Mouse (Mus musculus) liver, adult 2 months (tissue): ENCODE measurements around the gene Efhc1. TPM values are rescaled to one million over a fixed set of nuclear protein-coding genes. Genes with fewer than 3 reads are reported as not detected.

Source experiments
- DNase-seq: peaks from one replicate; pipeline ENCODE4 v3.0.0-alpha.2; 2011; ENCODE audit warnings: low read depth, low spot score; ENCODE audit errors: extremely low read depth
- H3K27ac ChIP-seq: fragments of 200-500 bp; replicated peaks from 2 replicates; pipeline ENCODE4 v1.5.1; 2012; ENCODE audit warnings: low read depth, mild to moderate bottlenecking, control low read depth, inconsistent platforms, low read length; ENCODE audit not compliant: insufficient read depth
- H3K27me3 ChIP-seq: fragments of 200-500 bp; 2 replicates; pipeline ENCODE4 v1.6.1; 2012; ENCODE audit warnings: mild to moderate bottlenecking, moderate library complexity, low read length, inconsistent platforms; ENCODE audit not compliant: control insufficient read depth, insufficient read depth
- H3K36me3 ChIP-seq: fragments of 200-500 bp; 2 replicates; pipeline ENCODE4 v1.6.1; 2012; ENCODE audit warnings: low read length, inconsistent platforms; ENCODE audit not compliant: control insufficient read depth, insufficient read depth
- H3K4me1 ChIP-seq: fragments of 200-500 bp; 2 replicates; pipeline ENCODE4 v1.6.1; 2011; ENCODE audit warnings: low read length; ENCODE audit not compliant: control insufficient read depth, insufficient read depth
- H3K4me3 ChIP-seq: fragments of 200-500 bp; 2 replicates; pipeline ENCODE4 v1.5.1; 2011; ENCODE audit warnings: low read depth, mild to moderate bottlenecking, control low read depth, low read length, moderate library complexity; ENCODE audit not compliant: insufficient read depth
- H3K79me2 ChIP-seq: fragments of 200-500 bp; 2 replicates; pipeline ENCODE4 v1.6.1; 2012; ENCODE audit warnings: inconsistent platforms, mild to moderate bottlenecking, low read length, moderate library complexity; ENCODE audit not compliant: control insufficient read depth, insufficient read depth
- H3K9ac ChIP-seq: fragments of 200-500 bp; 2 replicates; pipeline ENCODE4 v1.6.1; 2012; ENCODE audit warnings: low read depth, mild to moderate bottlenecking, control low read depth, inconsistent platforms, low read length
- CTCF ChIP-seq: fragments of 200-500 bp; IDR thresholded peaks from 2 replicates; pipeline ENCODE4 v1.5.1; 2011; ENCODE audit warnings: low read depth, low read length, control low read depth
- POLR2A ChIP-seq: fragments of 200-500 bp; IDR thresholded peaks from 2 replicates; pipeline ENCODE4 v1.6.1; 2011; ENCODE audit warnings: low read length, control low read depth; ENCODE audit not compliant: insufficient read depth; ENCODE audit errors: extremely low read depth
- WGBS: fragments of 180-500 bp; shearing (Covaris S2); methylation state at CpG from one replicate; pipeline ENCODE4 v1.1.7; 2018; 5-methylcytosine and 5-hydroxymethylcytosine counted together
- polyA plus RNA-seq: library from polyadenylated mRNA; depleted of rRNA; stranded (reverse); fragments of >200 nt; gene quantifications from 2 replicates; pipeline ENCODE4 v1.2.3, GENCODE M21; 2012
- total RNA-seq: library from RNA; depleted of rRNA; stranded (reverse); fragments of >200 nt; gene quantifications from 2 replicates; pipeline ENCODE4 v1.2.3, GENCODE M21; 2014

The Efhc1 gene
- total and polyA plus RNA-seq, 2 experiments: 0.07 to 0.09 TPM

GRCm38 (mm10) chr1:20925926-20926325, 25.5 kb upstream of the Efhc1 start:
- 85% methylated on average over 4 of the region's 4 CpGs for WGBS
- no peaks in the 10 kb centered on the region for H3K79me2 ChIP-seq
- DNase-seq: no peak
- H3K9ac ChIP-seq: no peak overlapping the region
- H3K27me3 ChIP-seq: no peaks in the 10 kb centered on the region
- H3K4me1 ChIP-seq: no peaks in the 10 kb centered on the region
- no peak overlapping the region for H3K27ac ChIP-seq
- no peak for TF ChIP-seq CTCF
- TF ChIP-seq POLR2A: no peak
- H3K4me3 ChIP-seq: no peak overlapping the region
- H3K36me3 ChIP-seq: no peaks in the 10 kb centered on the region

GRCm38 (mm10) chr1:20926376-20926775, 25.1 kb upstream of the Efhc1 start:
- Histone ChIP-seq H3K27ac (no peak overlapping the region), H3K4me3 (no peak overlapping the region), H3K27me3 (no peaks in the 10 kb centered on the region), H3K9ac (no peak overlapping the region), H3K79me2 (no peaks in the 10 kb centered on the region), H3K36me3 (no peaks in the 10 kb centered on the region), H3K4me1 (no peaks in the 10 kb centered on the region)
- no peak for TF ChIP-seq POLR2A
- TF ChIP-seq CTCF: no peak
- no peak for DNase-seq
- 84% methylated on average over 4 of the region's 4 CpGs for WGBS

DNA sequence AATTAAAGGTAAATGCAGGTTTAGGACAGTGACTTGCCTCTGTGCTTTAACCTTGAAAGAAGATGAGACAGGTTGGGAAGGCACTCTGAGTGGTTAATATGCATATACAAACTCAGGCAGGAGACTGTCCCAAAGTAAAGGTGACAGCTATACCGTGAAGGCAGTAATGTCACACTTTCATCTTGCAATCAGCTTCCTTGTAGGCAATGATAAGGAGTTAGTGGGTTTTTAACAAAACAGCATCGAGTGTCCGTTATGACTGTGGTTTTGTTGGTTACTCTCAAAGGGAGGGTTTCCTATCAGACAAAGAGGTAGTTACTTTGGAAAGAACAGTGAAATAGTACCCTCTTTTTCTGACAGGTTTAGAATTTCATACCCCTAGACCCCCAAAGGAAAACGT, 22.9 kb upstream of the Efhc1 start:
- Histone ChIP-seq H3K27me3 (no peaks in the 10 kb centered on the region), H3K36me3 (no peaks in the 10 kb centered on the region), H3K27ac (no peak overlapping the region), H3K4me1 (no peaks in the 10 kb centered on the region; the same call in 1 of the 2 replicates), H3K9ac (no peak overlapping the region), H3K4me3 (no peak overlapping the region), H3K79me2 (no peaks in the 10 kb centered on the region)
- TF ChIP-seq POLR2A (no peak), CTCF (no peak)
- no peak for DNase-seq
- 85% methylated on average over 4 of the region's 4 CpGs for WGBS

DNA sequence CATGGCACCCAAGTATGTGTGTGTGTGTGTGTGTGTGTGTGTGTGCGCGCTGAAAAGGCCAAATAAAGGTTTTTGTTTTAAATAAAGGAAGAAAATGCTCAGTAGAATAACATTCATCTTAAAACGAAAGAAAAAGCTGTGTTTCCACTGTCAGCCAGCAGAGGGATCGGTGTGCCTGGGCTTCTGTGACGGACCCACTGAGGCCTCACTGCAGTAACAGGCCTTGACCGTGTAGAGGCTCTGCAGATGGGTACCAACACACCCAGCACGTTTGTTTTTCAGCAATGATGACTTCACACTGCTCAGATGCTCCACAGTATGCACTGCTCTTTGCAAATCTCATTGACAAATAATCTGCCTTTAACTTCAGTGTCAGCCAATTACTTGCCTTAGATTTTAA, 18.0 kb upstream of the Efhc1 start:
- 20% methylated on average over 7 of the region's 7 CpGs for WGBS
- Histone ChIP-seq H3K27me3 (no peaks in the 10 kb centered on the region), H3K27ac (no peak overlapping the region), H3K36me3 (no peaks in the 10 kb centered on the region), H3K9ac (no peak overlapping the region), H3K4me3 (no peak overlapping the region), H3K4me1 (no peaks in the 10 kb centered on the region; the same call in 1 of the 2 replicates), H3K79me2 (no peaks in the 10 kb centered on the region)
- no peak for TF ChIP-seq POLR2A
- TF ChIP-seq CTCF: peak; percentile 91
- DNase-seq: peak; percentile 37

- H3K4me3 ChIP-seq: no peak overlapping the region
- no peaks in the 10 kb centered on the region for H3K79me2 ChIP-seq
- 88% methylated on average over 22 of the region's 22 CpGs for WGBS
- H3K36me3 ChIP-seq: no peaks in the 10 kb centered on the region
- no peaks in the 10 kb centered on the region for H3K27me3 ChIP-seq
- no peak for DNase-seq
- TF ChIP-seq CTCF (no peak), POLR2A (no peak)
- peaks cover 1% of the 10 kb centered on the region for H3K4me1 ChIP-seq
- no peak overlapping the region for H3K27ac ChIP-seq
- no peak overlapping the region for H3K9ac ChIP-seq
Observed at GRCm38 (mm10) chr1:20935106-20935505, 16.3 kb upstream of the Efhc1 start.

DNA sequence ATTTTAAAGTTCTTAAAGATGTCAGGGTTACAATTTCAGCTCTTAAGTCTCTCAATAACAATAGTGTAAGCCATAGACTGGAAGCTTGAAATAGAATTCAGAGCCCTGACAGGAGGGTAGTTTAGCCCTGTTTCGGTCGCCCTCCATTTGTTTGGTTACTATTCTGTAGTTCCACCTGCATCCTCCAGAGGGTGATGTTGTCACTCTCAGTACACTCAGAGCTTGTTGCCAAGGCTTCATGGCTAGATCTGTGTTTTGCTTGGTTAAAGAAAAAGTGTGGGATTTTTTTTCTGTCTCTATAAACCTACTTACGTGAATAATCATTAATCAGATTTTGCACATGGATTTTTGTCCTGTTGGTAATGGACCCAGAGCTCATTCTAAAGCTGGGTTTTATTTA, 12.4 kb upstream of the Efhc1 start:
- Histone ChIP-seq H3K79me2 (no peaks in the 10 kb centered on the region), H3K4me3 (no peak overlapping the region), H3K4me1 (peaks cover 1% of the 10 kb centered on the region; the same call in 1 of the 2 replicates), H3K27ac (no peak overlapping the region), H3K9ac (no peak overlapping the region), H3K36me3 (no peaks in the 10 kb centered on the region), H3K27me3 (no peaks in the 10 kb centered on the region)
- peak; percentile 69 for DNase-seq
- 8% methylated on average over 3 of the region's 3 CpGs for WGBS
- TF ChIP-seq CTCF (0 out of 2 replicates have a peak, but pooled peaks have one; percentile 28), POLR2A (no peak)
